Mouse (Mus musculus) cerebellum, adult 2 months (tissue): ENCODE results near the gene Fbxo10. TPM values are rescaled to one million over a fixed set of nuclear protein-coding genes. Genes with fewer than 3 reads are reported as not detected.

ENCODE experiments used
- DNase-seq, 2 experiments: peaks; one replicate each; pipeline ENCODE4 v3.0.0; 2021
- H3K27ac ChIP-seq: fragments of 200-500 bp; 2 replicates; pipeline ENCODE4 v1.5.1; 2012; ENCODE audit warnings: low read length, control low read depth, inconsistent platforms; ENCODE audit not compliant: insufficient read depth
- H3K27me3 ChIP-seq: fragments of 200-500 bp; 2 replicates; pipeline ENCODE4 v1.6.1; 2012; ENCODE audit warnings: inconsistent platforms, mild to moderate bottlenecking, low read length, moderate library complexity; ENCODE audit not compliant: control insufficient read depth, insufficient read depth
- H3K4me1 ChIP-seq: fragments of 200-500 bp; 2 replicates; pipeline ENCODE4 v1.6.1; 2011; ENCODE audit warnings: low read length; ENCODE audit not compliant: control insufficient read depth, insufficient read depth
- H3K4me3 ChIP-seq: fragments of 200-500 bp; replicated peaks from 2 replicates; pipeline ENCODE3; 2011; ENCODE audit warnings: mild to moderate bottlenecking, low read depth, low read length, control low read depth; ENCODE audit not compliant: insufficient read depth
- CTCF ChIP-seq: fragments of 200-500 bp; IDR thresholded peaks from 2 replicates; pipeline ENCODE4 v1.5.1; 2011; ENCODE audit warnings: low read depth, mild to moderate bottlenecking, control low read depth, low read length, moderate library complexity, borderline replicate concordance; ENCODE audit not compliant: insufficient read depth
- POLR2A ChIP-seq: fragments of 200-500 bp; IDR thresholded peaks from 2 replicates; pipeline ENCODE4 v1.6.1; 2011; ENCODE audit warnings: low read length, control low read depth, borderline replicate concordance; ENCODE audit not compliant: insufficient read depth
- whole genome bisulfite sequencing: fragments of 180-500 bp; shearing (Covaris S2); methylation state at CpG from one replicate; pipeline ENCODE4 v1.1.7; 2018; 5-methylcytosine and 5-hydroxymethylcytosine counted together
- polyA plus RNA-seq: library from polyadenylated mRNA; depleted of rRNA; stranded (reverse); fragments of >200 nt; gene quantifications from 2 replicates; pipeline ENCODE4 v1.2.3, GENCODE M21; 2012; rRNA removed

Gene Fbxo10
- 18.6 and 19.2 TPM in 2 replicates for polyA plus RNA-seq

DNA sequence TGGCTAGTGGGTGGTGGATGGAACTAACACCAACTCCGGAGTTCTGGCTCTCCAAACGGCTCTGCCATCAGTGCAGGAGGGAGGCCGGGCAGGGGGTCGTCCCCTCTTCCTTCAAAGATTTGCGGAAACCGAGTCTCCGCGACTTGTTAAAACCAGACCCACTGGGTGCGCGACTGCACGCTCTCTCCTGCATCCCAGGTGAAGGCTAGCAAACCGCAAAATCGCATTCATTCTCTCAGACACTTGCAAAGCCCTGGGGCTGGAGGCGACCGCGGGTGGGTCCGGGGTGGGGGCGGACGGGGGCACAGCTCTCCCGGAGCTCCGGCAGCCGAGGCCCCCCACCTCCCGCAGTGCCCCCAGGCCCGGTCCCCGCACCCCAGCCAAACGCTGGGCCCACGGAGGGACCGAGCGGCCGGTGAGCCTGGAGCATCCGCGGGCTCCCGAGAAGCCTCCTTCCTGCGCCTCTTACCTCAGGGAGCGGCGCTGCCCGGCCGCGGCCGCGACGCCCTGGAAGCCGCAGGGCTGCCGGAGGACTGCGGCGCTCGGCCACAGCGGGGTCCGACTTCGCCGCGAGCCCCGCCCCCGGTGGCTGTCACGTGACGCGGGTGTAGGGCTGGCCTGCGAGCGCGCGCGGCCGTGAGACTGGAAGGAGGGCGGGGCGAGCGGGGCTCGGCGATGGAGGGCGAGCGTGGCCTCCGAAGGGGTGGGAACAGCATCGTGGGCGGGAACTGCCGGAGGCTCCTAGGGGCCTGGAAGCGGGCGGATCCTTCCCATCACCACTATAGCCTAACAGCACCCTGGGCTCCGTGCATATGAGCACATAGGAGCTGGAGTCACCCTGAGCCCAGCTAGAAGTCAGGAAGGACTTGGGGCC is at the start of gene Fbxo10:
Gene Fbxo10, minus strand, starts transcription at position 584 of the 874 bp plus-strand sequence.
- peak; percentile 90 to 93 for DNase-seq
- Histone ChIP-seq H3K27ac (no peak within 1 kb of the TSS), H3K4me3 (peak within 1 kb of the TSS; percentile 67), H3K4me1 (0 out of 2 replicates have a peak, but pooled peaks cover 3% of the 10 kb centered on the region), H3K27me3 (no peaks in the 10 kb centered on the region)
- under 1% methylated on average over 75 of the region's 77 CpGs for WGBS
- TF ChIP-seq CTCF (no peak), POLR2A (peak; percentile 46; the same call in 1 of the 2 replicates)

DNA sequence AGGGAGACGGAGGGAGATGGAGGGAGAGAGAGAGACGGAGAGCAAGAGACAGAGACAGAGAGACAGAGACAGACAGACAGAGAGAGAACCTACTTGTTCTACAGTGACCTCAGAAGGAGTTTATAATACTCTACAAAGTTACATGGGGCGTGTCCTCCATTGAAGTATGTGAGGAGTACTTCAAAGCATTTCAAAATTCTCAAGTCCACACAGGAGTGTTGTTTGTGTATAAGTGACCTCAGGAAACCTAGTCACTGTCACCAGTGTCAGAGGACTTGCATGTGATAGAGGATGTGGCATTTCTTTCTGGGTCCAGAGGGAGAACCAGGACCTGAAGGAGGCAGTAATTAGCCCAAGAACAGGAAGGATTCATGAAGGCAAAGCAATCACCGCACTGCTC is 46.6 kb upstream of the Fbxo10 start:
- H3K4me1 ChIP-seq, result no peaks in the 10 kb centered on the region
- no peak overlapping the region for H3K4me3 ChIP-seq
- 64% methylated on average over 4 of the region's 4 CpGs for WGBS
- H3K27me3 ChIP-seq, result no peaks in the 10 kb centered on the region; the same call in 1 of the 2 replicates
- TF ChIP-seq CTCF (no peak), POLR2A (no peak)
- no peak for DNase-seq
- no peak overlapping the region for H3K27ac ChIP-seq

GRCm38 (mm10) chr4:45121311-45121710 is 36.9 kb upstream of the Fbxo10 start:
- Histone ChIP-seq H3K4me3 (no peak overlapping the region), H3K4me1 (no peaks in the 10 kb centered on the region), H3K27ac (no peak overlapping the region), H3K27me3 (no peaks in the 10 kb centered on the region)
- TF ChIP-seq CTCF (no peak), POLR2A (no peak)
- DNase-seq, result no peak
- 80% methylated on average over 11 of the region's 11 CpGs for WGBS

DNA sequence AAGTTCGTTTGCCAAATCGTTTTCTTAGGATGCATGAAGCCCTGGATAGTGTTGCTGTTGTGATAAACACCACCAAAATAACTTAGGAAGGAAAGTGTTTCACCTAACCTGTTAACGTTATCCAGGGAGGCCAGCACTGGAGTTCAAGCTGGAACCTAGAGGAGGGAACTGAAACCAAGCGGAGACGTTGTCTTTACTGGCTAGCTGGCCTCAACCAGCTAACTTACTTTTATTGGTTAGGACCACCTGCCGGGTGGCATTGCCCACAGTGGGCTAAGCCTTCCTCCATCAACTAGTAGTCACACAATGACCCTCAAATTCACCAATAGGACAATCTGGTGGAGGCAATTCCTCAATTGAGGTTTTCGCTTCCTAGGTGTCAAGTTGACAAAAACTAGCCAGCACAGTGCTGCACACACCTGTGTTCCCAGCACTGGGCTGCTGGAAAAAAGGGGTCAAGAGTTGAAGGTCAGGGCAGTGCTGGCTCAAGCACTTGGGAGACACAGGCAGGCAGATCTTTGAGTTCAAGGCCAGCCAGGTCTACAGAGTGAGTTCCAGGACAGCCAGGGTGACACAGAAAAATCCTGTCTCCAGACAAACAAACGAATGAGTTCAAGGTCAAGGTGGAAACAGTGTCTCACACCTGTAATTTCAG is 24.2 kb upstream of the Fbxo10 start:
- WGBS, result 71% methylated on average over 8 of the region's 8 CpGs
- peak in 1 of 2 experiments; percentile 16 for DNase-seq
- Histone ChIP-seq H3K4me3 (peak overlapping the region; percentile 2), H3K4me1 (peaks cover 3% of the 10 kb centered on the region; the same call in 1 of the 2 replicates), H3K27ac (no peak overlapping the region), H3K27me3 (no peaks in the 10 kb centered on the region)
- TF ChIP-seq CTCF, result no peak
- no peak for TF ChIP-seq POLR2A

- H3K4me3 ChIP-seq, result peak within 1 kb of the TSS; percentile 73
- TF ChIP-seq POLR2A (peak; percentile 91), CTCF (peak; percentile 68)
- WGBS, result under 1% methylated on average over 39 of the region's 39 CpGs
These were observed 23.3 kb upstream of the Fbxo10 start, which contains the start of gene Tomm5 for GRCm38 (mm10) chr4:45107601-45108277. TSS of gene Tomm5 (minus strand) at chr4:45108114.

DNA sequence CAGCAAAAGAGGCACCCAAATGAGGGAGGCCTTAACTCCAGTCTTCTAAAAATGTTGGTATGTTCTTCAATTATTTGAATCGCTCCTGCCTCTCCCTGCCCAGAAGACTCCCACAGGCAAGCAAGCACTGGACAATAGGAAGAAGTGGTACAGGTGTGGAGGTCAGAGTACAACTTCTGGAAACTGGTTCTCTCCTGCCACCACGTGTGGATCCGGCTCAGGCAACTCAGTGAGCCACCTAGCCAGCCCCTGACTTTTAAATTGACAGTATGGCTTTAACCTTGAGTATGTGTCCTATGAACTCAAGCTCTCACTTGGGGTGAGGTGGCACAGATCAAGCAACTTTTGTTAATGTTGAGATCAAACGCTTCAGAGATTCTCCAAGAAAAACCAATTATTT is 22.7 kb upstream of the Fbxo10 start:
- 9% methylated on average over 4 of the region's 4 CpGs for WGBS
- Histone ChIP-seq H3K27ac (no peak overlapping the region), H3K4me3 (peak overlapping the region; percentile 73), H3K4me1 (peaks cover 3% of the 10 kb centered on the region; the same call in 1 of the 2 replicates), H3K27me3 (no peaks in the 10 kb centered on the region)
- no peak for DNase-seq
- TF ChIP-seq CTCF (no peak), POLR2A (no peak)

More at GRCm38 (mm10) chr4:45107601-45108277, 23.3 kb upstream of the Fbxo10 start, which contains the start of gene Tomm5:
- peak; percentile 91 to 93 for DNase-seq
- Histone ChIP-seq H3K27ac (no peak within 1 kb of the TSS), H3K4me1 (peaks cover 3% of the 10 kb centered on the region; the same call in 1 of the 2 replicates), H3K27me3 (no peaks in the 10 kb centered on the region)

GRCm38 (mm10) chr4:45106409-45106808 is 22.0 kb upstream of the Fbxo10 start:
- H3K27ac ChIP-seq, result no peak overlapping the region
- no peak overlapping the region for H3K4me3 ChIP-seq
- no peak for TF ChIP-seq POLR2A
- no peak for TF ChIP-seq CTCF
- H3K27me3 ChIP-seq, result no peaks in the 10 kb centered on the region
- H3K4me1 ChIP-seq, result peaks cover 3% of the 10 kb centered on the region; the same call in 1 of the 2 replicates
- WGBS, result 69% methylated on average over 5 of the region's 5 CpGs
- DNase-seq, result no peak
